Mouse (Mus musculus): ENCODE measurements at regions not wholly inside any gene's neighbourhood (a gene's known extent, or its start where the extent isn't known, plus 50 kb on each side); places are given as distances from the start of the nearest gene placed in this dataset.
A peak's percentile ranks its signal among the peaks of the same experiment; 100 is the strongest.

DNA sequence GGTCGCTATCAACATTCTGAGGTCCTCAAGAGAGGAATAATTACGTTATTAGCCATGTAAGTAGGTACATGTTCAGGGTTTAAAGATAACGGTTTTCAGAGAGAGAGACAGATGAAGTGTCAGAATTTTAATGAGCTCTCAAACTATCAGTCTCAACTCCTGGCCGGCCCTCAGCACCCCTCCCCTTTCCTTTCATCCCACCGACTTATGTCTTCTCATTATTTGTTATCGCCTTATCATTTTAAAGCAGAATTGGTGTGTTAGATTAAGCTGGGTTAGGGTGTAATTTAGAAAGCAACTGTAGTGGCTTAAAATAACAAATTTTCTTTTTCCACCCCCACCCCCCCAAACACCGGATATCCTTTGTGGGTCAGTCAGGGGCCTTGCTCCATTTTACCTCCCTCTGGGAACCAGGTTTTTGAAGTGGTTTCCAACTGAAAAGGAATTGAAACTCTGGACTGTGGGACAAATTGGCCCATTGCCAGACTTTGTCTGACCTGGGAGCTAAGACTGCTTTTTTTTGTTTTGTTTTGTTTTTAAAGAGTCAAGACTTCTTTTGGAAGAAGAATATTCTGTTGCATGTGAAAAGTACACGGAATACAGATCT lies 72.5 kb upstream of the Ppp1r12a start:
- Histone ChIP-seq H3K4me2 (ENCODE audit: low read depth, low read length, poor library complexity, severe bottlenecking) (no peak overlapping the region), H3K27ac (ENCODE audit: low read depth, low read length) (no peak overlapping the region), H3K4me3 (ENCODE audit: low read depth, low read length) (no peak overlapping the region), H3K27me3 (ENCODE audit: insufficient read depth, low read length) (no peaks in the 10 kb centered on the region), H3K36me3 (ENCODE audit: insufficient read depth, low read length) (no peaks in the 10 kb centered on the region), H3K4me1 (ENCODE audit: insufficient read depth, low read length) (0 out of 2 replicates have a peak, but pooled peaks cover 6% of the 10 kb centered on the region), H3K9me3 (ENCODE audit: low read length) (no peaks in the 10 kb centered on the region), H3K9ac (replicated peaks; ENCODE audit: low read length, poor library complexity, severe bottlenecking) (no peak overlapping the region)
- peak; percentile 21 for DNase-seq (ENCODE audit: low spot score)
- WGBS = 48% methylated on average over 8 of the region's 8 CpGs
- no peak for TF ChIP-seq CTCF (IDR thresholded peaks at IDR 0.05)
- no peak for ATAC-seq (ENCODE audit: low FRiP score)

DNA sequence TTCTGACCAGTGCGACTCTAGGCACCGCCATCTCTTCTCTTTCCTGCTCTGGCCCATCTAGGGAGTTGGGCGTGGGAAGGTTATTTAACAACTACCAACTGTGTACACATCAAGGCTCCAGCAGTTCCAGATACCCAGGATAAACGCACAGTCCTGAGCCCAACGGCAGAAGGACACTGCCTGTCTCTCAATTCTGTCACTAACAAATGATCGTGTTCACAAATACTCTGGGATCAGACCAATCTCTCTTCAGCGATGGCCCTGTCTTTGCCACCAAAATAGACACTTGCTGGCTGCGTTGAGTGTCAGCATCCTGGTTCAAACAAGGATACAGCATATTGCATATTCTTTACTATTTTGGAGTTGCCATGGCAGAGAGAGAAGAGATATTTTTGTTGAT lies 73.1 kb upstream of the Ppp1r12a start:
- no peak overlapping the region; the same call in 1 of the 2 replicates for H3K27ac ChIP-seq (ENCODE audit: low read depth, low read length)
- WGBS = 77% methylated on average over 8 of the region's 8 CpGs
- H3K9me3 ChIP-seq (ENCODE audit: low read length) = no peaks in the 10 kb centered on the region
- H3K9ac ChIP-seq (replicated peaks; ENCODE audit: low read length, poor library complexity, severe bottlenecking) = no peak overlapping the region
- H3K27me3 ChIP-seq (ENCODE audit: insufficient read depth, low read length) = no peaks in the 10 kb centered on the region
- ATAC-seq (ENCODE audit: low FRiP score) = no peak
- no peak for DNase-seq (ENCODE audit: low spot score)
- H3K4me3 ChIP-seq (ENCODE audit: low read depth, low read length) = no peak overlapping the region
- 0 out of 2 replicates have a peak, but pooled peaks cover 6% of the 10 kb centered on the region for H3K4me1 ChIP-seq (ENCODE audit: insufficient read depth, low read length)
- no peaks in the 10 kb centered on the region for H3K36me3 ChIP-seq (ENCODE audit: insufficient read depth, low read length)
- no peak overlapping the region for H3K4me2 ChIP-seq (ENCODE audit: low read depth, low read length, poor library complexity, severe bottlenecking)
- TF ChIP-seq CTCF (IDR thresholded peaks at IDR 0.05) = no peak

DNA sequence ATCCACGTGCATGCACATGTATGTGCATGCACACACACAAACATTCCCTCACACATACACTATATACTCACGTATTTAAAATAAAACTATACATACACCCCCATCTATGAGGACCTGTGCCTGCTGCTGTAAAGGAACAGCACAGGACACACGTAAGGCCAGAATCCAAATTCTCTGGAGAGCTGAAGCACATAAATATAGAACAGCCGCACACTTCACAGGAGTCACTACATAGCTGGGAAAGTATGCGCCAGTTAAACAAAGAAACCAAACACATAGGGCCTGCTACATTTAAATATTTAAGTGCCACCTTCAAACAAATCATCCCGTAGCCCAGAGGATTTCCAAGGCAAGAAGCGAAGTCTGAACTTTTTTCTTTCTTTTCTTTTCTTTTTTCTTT lies 73.8 kb upstream of the Ppp1r12a start:
- no peak overlapping the region for H3K27ac ChIP-seq (ENCODE audit: low read depth, low read length)
- WGBS = 67% methylated on average over 7 of the region's 7 CpGs
- H3K27me3 ChIP-seq (ENCODE audit: insufficient read depth, low read length) = no peaks in the 10 kb centered on the region
- DNase-seq (ENCODE audit: low spot score) = no peak
- ATAC-seq (ENCODE audit: low FRiP score) = no peak
- no peak overlapping the region for H3K4me3 ChIP-seq (ENCODE audit: low read depth, low read length)
- no peak for TF ChIP-seq CTCF (IDR thresholded peaks at IDR 0.05)
- 0 out of 2 replicates have a peak, but pooled peaks cover 6% of the 10 kb centered on the region for H3K4me1 ChIP-seq (ENCODE audit: insufficient read depth, low read length)
- H3K36me3 ChIP-seq (ENCODE audit: insufficient read depth, low read length) = no peaks in the 10 kb centered on the region
- H3K9ac ChIP-seq (replicated peaks; ENCODE audit: low read length, poor library complexity, severe bottlenecking) = no peak overlapping the region
- H3K4me2 ChIP-seq (ENCODE audit: low read depth, low read length, poor library complexity, severe bottlenecking) = no peak overlapping the region
- no peaks in the 10 kb centered on the region for H3K9me3 ChIP-seq (ENCODE audit: low read length)

DNA sequence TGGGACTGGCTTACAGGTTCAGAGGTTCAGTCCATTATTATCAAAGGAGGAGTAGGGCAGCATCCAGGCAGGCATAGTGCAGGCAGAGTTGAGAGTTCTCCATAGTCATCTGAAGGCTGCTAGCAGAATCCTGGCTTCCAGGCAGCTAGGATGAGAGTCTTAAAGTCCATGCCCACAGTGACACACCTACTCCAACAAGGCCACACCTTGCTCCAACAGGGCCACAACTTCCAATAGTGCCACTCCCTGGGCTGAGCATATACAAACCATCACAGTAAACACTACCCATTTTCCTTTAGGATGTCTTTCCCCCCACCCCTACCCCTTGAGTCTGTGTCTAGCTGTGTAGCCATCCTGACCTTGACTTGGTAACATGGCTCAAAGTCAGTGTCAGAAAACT lies 78.8 kb upstream of the Ppp1r12a start:
- DNase-seq (ENCODE audit: low spot score) = no peak
- H3K36me3 ChIP-seq (ENCODE audit: insufficient read depth, low read length) = no peaks in the 10 kb centered on the region
- no peak overlapping the region for H3K27ac ChIP-seq (ENCODE audit: low read depth, low read length)
- ATAC-seq (ENCODE audit: low FRiP score) = no peak
- H3K4me1 ChIP-seq (ENCODE audit: insufficient read depth, low read length) = no peaks in the 10 kb centered on the region
- H3K4me3 ChIP-seq (ENCODE audit: low read depth, low read length) = no peak overlapping the region
- no peak for TF ChIP-seq CTCF (IDR thresholded peaks at IDR 0.05)
- H3K9ac ChIP-seq (replicated peaks; ENCODE audit: low read length, poor library complexity, severe bottlenecking) = no peak overlapping the region
- no peaks in the 10 kb centered on the region for H3K27me3 ChIP-seq (ENCODE audit: insufficient read depth, low read length)
- H3K9me3 ChIP-seq (ENCODE audit: low read length) = no peaks in the 10 kb centered on the region
- no peak overlapping the region for H3K4me2 ChIP-seq (ENCODE audit: low read depth, low read length, poor library complexity, severe bottlenecking)

DNA sequence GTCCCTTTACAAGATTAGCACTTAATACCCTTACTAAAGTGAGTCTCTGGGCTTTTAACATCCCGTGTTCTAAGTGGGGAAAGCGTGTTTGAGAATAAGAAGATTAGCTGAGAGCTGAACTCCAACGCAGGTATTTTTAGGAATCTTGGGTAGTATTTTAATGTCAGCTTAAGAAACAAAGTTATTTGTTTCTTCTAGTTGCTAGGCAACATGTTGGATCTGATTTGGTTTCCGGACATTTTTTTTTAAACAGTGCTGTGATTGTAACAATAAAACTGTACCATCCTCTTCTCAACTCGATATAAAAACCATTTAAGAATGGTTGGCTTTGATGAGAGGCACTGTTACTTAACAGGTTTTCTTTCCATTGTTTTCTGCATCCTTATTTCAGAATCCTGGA lies 86.8 kb upstream of the Ppp1r12a start:
- DNase-seq (ENCODE audit: low spot score) (no peak), ATAC-seq (ENCODE audit: low FRiP score) (no peak)
- no peaks in the 10 kb centered on the region for H3K4me1 ChIP-seq (ENCODE audit: insufficient read depth, low read length)
- no peak overlapping the region for H3K9ac ChIP-seq (replicated peaks; ENCODE audit: low read length, poor library complexity, severe bottlenecking)
- whole genome bisulfite sequencing = 24% methylated on average over 5 of the region's 5 CpGs
- no peak for TF ChIP-seq CTCF (IDR thresholded peaks at IDR 0.05)
- H3K27me3 ChIP-seq (ENCODE audit: insufficient read depth, low read length) = no peaks in the 10 kb centered on the region
- no peak overlapping the region for H3K4me3 ChIP-seq (ENCODE audit: low read depth, low read length)
- no peak overlapping the region for H3K27ac ChIP-seq (ENCODE audit: low read depth, low read length)
- H3K36me3 ChIP-seq (ENCODE audit: insufficient read depth, low read length) = no peaks in the 10 kb centered on the region
- H3K9me3 ChIP-seq (ENCODE audit: low read length) = no peaks in the 10 kb centered on the region
- no peak overlapping the region for H3K4me2 ChIP-seq (ENCODE audit: low read depth, low read length, poor library complexity, severe bottlenecking)

DNA sequence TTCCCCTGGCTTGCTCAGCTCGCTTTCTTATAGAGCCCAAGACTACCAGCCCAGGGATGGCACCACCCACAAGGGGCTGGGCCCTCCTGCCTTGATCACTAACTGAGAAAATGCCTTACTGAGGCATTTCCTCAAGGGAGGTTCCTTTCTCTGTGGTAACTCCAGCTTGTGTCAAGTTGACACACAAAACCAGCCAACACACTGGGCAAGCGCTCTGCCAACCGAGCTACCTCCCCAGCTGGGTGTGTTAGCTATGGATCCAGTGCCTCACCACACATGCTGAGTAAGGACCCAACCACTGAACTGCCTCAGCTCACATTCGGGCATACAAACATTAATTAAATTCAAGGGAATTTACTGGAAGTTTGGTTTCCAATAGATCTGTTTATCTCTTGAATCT lies 88.2 kb upstream of the Ppp1r12a start:
- no peak for TF ChIP-seq CTCF (IDR thresholded peaks at IDR 0.05)
- Histone ChIP-seq H3K27ac (ENCODE audit: low read depth, low read length) (no peak overlapping the region), H3K27me3 (ENCODE audit: insufficient read depth, low read length) (no peaks in the 10 kb centered on the region), H3K36me3 (ENCODE audit: insufficient read depth, low read length) (no peaks in the 10 kb centered on the region), H3K9ac (replicated peaks; ENCODE audit: low read length, poor library complexity, severe bottlenecking) (no peak overlapping the region), H3K4me1 (ENCODE audit: insufficient read depth, low read length) (no peaks in the 10 kb centered on the region), H3K9me3 (ENCODE audit: low read length) (no peaks in the 10 kb centered on the region), H3K4me2 (ENCODE audit: low read depth, low read length, poor library complexity, severe bottlenecking) (no peak overlapping the region), H3K4me3 (ENCODE audit: low read depth, low read length) (no peak overlapping the region)
- WGBS = 86% methylated on average over 4 of the region's 4 CpGs
- DNase-seq (ENCODE audit: low spot score) = no peak
- no peak for ATAC-seq (ENCODE audit: low FRiP score)
